16 mouse cellular contexts compared by ENCODE assay signal in genomic region chr11:51349665-51350064, GRCm38 (mm10).
"Had no signal": no experiment of that assay in that cellular context is flagged by ENCODE, and none has a peak within 500 bp of the region (broad histone marks: within the 10 kb centered on the region; RNA-seq: fewer than 3 reads in every experiment).

No protein-coding gene starts in this region.

- H3K4me1 ChIP-seq: liver, embryonic 13.5 days; neural tube, embryonic 13.5 days had no signal

- H3K4me3 ChIP-seq: limb, embryonic 13.5 days; liver, embryonic 13.5 days; midbrain, embryonic 10.5 days; neural tube, embryonic 13.5 days had no signal

- H3K27ac ChIP-seq: kidney, postnatal 0 days; limb, embryonic 13.5 days; liver, embryonic 13.5 days; midbrain, embryonic 10.5 days; neural tube, embryonic 13.5 days had no signal

- DNase-seq: kidney, adult 9 months; kidney, postnatal 36 days; left cerebral cortex, postnatal 4 days; liver, embryonic 13.5 days; lung, adult 18-20 months; lung, postnatal 4 days; retina, postnatal 1 day; thymus, adult 2 months; thymus, postnatal 36 days had no signal

- H3K36me3 ChIP-seq: limb, embryonic 13.5 days; liver, embryonic 13.5 days; midbrain, embryonic 10.5 days; neural tube, embryonic 13.5 days had no signal

- ATAC-seq: intestine, postnatal 0 days; lung, postnatal 0 days; midbrain, embryonic 16.5 days had no signal

- H3K9me3 ChIP-seq: limb, embryonic 13.5 days; liver, embryonic 13.5 days; midbrain, embryonic 10.5 days; neural tube, embryonic 13.5 days had no signal

- H3K27me3 ChIP-seq: limb, embryonic 13.5 days; liver, embryonic 13.5 days; neural tube, embryonic 13.5 days had no signal

- H3K9ac ChIP-seq: limb, embryonic 13.5 days; liver, embryonic 13.5 days; neural tube, embryonic 13.5 days had no signal

- H3K4me2 ChIP-seq: limb, embryonic 13.5 days; liver, embryonic 13.5 days; neural tube, embryonic 13.5 days had no signal
